Mouse (Mus musculus): ENCODE data around the gene Nfe2l1. TPM values are rescaled to one million over a fixed set of nuclear protein-coding genes. Genes with fewer than 3 reads are reported as not detected.

Nfe2l1 gene
- 68.2 and 68.8 TPM in 2 replicates for polyA plus RNA-seq (2015; fragmentation: Nextera tagmentation; extraction: Ambion mirVana)

GRCm38 (mm10) chr11:96829813-96830538, at the start of gene Nfe2l1:
Gene Nfe2l1, minus strand, starts transcription at chr11:96829968.
- Histone ChIP-seq H3K4me1 (replicated peaks; ENCODE audit: control insufficient read depth, insufficient read depth, low read length) (peaks cover 42% of the 10 kb centered on the region), H3K9ac (ENCODE audit: low read length) (peak within 1 kb of the TSS; percentile 81), H3K4me2 (ENCODE audit: low read depth, low read length) (peak within 1 kb of the TSS; percentile 69), H3K27ac (ENCODE audit: low read length) (peak within 1 kb of the TSS; percentile 98), H3K4me3 (ENCODE audit: low read length) (peak within 1 kb of the TSS; percentile 75), H3K27me3 (ENCODE audit: control insufficient read depth, insufficient read depth, low read depth, low read length) (no peaks in the 10 kb centered on the region), H3K9me3 (ENCODE audit: control insufficient read depth, low read length) (no peaks in the 10 kb centered on the region), H3K36me3 (ENCODE audit: control insufficient read depth, insufficient read depth, low read length) (peaks cover 5% of the 10 kb centered on the region; the same call in 1 of the 2 replicates)
- peak; percentile 98 for ATAC-seq (ENCODE audit: low read depth)
- WGBS: under 1% methylated on average over 51 of the region's 51 CpGs

- no peak overlapping the region for H3K27ac ChIP-seq (ENCODE audit: low read length)
- WGBS: 40% methylated on average over 7 of the region's 7 CpGs
- H3K36me3 ChIP-seq (ENCODE audit: control insufficient read depth, insufficient read depth, low read length): no peaks in the 10 kb centered on the region
- H3K4me1 ChIP-seq (replicated peaks; ENCODE audit: control insufficient read depth, insufficient read depth, low read length): peaks cover 19% of the 10 kb centered on the region
- no peak for ATAC-seq (ENCODE audit: low read depth)
- peaks cover 5% of the 10 kb centered on the region for H3K27me3 ChIP-seq (ENCODE audit: control insufficient read depth, insufficient read depth, low read depth, low read length)
- H3K9ac ChIP-seq (ENCODE audit: low read length): no peak overlapping the region
- H3K4me2 ChIP-seq (ENCODE audit: low read depth, low read length): no peak overlapping the region
- no peaks in the 10 kb centered on the region for H3K9me3 ChIP-seq (ENCODE audit: control insufficient read depth, low read length)
- H3K4me3 ChIP-seq (ENCODE audit: low read length): no peak overlapping the region
Observed at GRCm38 (mm10) chr11:96879359-96879758, 49.6 kb upstream of the Nfe2l1 start.

DNA sequence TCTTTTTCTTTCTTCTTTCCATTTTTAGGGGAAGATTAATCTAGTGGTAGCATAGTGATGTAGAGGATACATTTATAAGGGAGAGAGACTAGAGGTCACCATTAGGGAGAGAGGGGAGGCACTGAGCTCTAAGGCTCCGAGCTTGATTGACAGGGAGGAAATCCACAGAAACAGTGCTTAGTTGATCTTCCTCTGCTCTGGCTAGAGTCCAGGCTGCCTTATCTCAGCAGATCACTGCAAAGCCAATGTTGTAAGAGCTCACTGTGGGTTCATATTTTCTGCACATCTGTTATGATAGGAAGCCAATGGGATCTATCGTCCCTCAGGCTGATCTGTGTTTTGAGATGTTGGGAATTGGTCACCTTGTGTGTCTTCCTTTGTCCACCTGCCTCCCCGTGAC, 48.9 kb upstream of the Nfe2l1 start:
- no peak overlapping the region for H3K9ac ChIP-seq (ENCODE audit: low read length)
- H3K27me3 ChIP-seq (ENCODE audit: control insufficient read depth, insufficient read depth, low read depth, low read length): peaks cover 6% of the 10 kb centered on the region
- WGBS: 37% methylated on average over 3 of the region's 3 CpGs
- H3K4me2 ChIP-seq (ENCODE audit: low read depth, low read length): no peak overlapping the region
- H3K4me3 ChIP-seq (ENCODE audit: low read length): no peak overlapping the region
- ATAC-seq (ENCODE audit: low read depth): no peak
- H3K27ac ChIP-seq (ENCODE audit: low read length): no peak overlapping the region
- H3K9me3 ChIP-seq (ENCODE audit: control insufficient read depth, low read length): no peaks in the 10 kb centered on the region
- H3K36me3 ChIP-seq (ENCODE audit: control insufficient read depth, insufficient read depth, low read length): no peaks in the 10 kb centered on the region
- peaks cover 19% of the 10 kb centered on the region for H3K4me1 ChIP-seq (replicated peaks; ENCODE audit: control insufficient read depth, insufficient read depth, low read length)

DNA sequence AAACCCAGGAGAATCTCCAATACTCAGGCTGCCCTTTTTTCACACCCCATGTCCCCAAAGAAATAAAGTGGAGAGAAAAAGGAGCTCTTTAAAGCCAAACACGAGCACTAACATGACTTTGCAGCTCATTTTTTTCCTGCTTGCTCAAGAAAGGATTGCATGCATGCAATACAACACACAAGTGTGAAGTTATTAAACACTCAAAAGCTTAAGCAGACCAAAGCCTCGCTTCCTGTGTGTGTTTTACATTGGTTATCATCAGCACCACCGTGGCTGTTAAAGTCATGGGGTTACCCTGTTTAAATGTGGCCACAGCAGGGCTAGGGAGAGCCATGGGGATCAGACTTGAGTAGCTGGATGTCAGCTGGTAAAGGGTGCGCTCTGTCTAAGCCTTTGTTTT, 47.3 kb upstream of the Nfe2l1 start:
- no peak for ATAC-seq (ENCODE audit: low read depth)
- no peaks in the 10 kb centered on the region for H3K36me3 ChIP-seq (ENCODE audit: control insufficient read depth, insufficient read depth, low read length)
- no peak overlapping the region for H3K27ac ChIP-seq (ENCODE audit: low read length)
- 31% methylated on average over 4 of the region's 4 CpGs for WGBS
- no peak overlapping the region for H3K4me3 ChIP-seq (ENCODE audit: low read length)
- H3K4me1 ChIP-seq (replicated peaks; ENCODE audit: control insufficient read depth, insufficient read depth, low read length): peaks cover 23% of the 10 kb centered on the region
- no peak overlapping the region for H3K9ac ChIP-seq (ENCODE audit: low read length)
- H3K4me2 ChIP-seq (ENCODE audit: low read depth, low read length): no peak overlapping the region
- peaks cover 8% of the 10 kb centered on the region for H3K27me3 ChIP-seq (ENCODE audit: control insufficient read depth, insufficient read depth, low read depth, low read length)
- no peaks in the 10 kb centered on the region for H3K9me3 ChIP-seq (ENCODE audit: control insufficient read depth, low read length)

DNA sequence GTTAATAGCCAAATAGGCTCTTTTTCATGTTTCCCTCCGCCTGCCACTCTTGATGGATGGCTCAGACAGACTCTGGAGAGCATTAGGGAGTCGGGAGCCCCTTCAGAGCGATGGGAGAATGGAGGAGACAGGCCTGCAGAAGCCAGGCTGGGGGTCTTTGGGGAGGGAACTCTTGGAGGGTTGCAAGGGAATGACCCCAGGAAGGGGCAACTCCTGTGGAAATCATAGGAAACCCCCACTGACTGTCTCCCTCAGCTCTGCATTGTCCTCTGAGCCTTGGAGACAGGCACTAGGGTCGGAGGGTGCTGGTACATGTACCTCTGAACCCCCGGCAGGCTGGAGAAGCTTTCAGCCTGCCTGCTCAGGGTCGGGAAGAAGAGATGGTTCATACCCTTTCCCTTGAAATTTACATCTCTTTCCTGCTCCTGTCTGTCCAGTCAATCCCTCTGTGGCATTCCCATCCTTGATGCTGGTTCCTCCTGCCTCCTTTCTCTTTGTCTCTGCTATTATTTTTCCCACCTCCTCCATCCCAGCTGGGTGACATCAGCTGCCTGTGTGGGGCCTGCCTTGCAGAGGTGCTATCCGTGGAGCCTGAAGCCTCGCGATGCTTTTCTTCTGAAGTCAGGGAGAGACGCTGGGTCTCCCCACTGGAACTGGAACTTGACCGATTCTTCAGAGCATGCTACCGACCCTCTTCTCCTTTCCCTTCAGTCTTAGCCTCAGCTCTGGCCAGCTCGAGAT, 46.7 kb upstream of the Nfe2l1 start:
- peaks cover 23% of the 10 kb centered on the region for H3K4me1 ChIP-seq (replicated peaks; ENCODE audit: control insufficient read depth, insufficient read depth, low read length)
- H3K4me2 ChIP-seq (ENCODE audit: low read depth, low read length): peak overlapping the region; percentile 71
- H3K27ac ChIP-seq (ENCODE audit: low read length): no peak overlapping the region
- no peak for ATAC-seq (ENCODE audit: low read depth)
- H3K9me3 ChIP-seq (ENCODE audit: control insufficient read depth, low read length): no peaks in the 10 kb centered on the region
- peaks cover 8% of the 10 kb centered on the region for H3K27me3 ChIP-seq (ENCODE audit: control insufficient read depth, insufficient read depth, low read depth, low read length)
- H3K9ac ChIP-seq (ENCODE audit: low read length): no peak overlapping the region
- H3K36me3 ChIP-seq (ENCODE audit: control insufficient read depth, insufficient read depth, low read length): no peaks in the 10 kb centered on the region
- no peak overlapping the region; the same call in 1 of the 2 replicates for H3K4me3 ChIP-seq (ENCODE audit: low read length)
- WGBS: 10% methylated on average over 13 of the region's 13 CpGs

DNA sequence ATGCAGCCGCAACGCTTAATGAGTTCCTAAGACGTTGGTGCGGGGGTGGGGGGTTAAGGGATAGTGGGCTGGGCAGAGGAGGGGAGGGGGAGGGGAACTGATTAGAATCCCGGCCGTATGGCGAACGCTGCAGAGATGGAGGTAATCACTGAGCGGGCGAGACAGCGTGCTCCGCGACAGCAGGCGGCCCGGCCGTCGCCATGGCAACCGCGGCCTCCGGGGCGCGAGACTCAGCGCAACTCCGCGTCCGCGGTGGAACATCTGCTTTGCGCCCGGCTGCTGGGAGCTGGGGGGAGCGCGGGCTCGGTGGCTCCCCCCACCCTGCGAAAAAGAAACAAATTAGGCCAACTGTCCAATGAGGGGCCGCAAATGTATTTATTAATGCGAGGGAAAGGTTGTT, 46.0 kb upstream of the Nfe2l1 start:
- ATAC-seq (ENCODE audit: low read depth): peak; percentile 75
- Histone ChIP-seq H3K27ac (ENCODE audit: low read length) (no peak overlapping the region), H3K4me2 (ENCODE audit: low read depth, low read length) (peak overlapping the region; percentile 71), H3K4me1 (replicated peaks; ENCODE audit: control insufficient read depth, insufficient read depth, low read length) (peaks cover 23% of the 10 kb centered on the region), H3K9ac (ENCODE audit: low read length) (no peak overlapping the region), H3K27me3 (ENCODE audit: control insufficient read depth, insufficient read depth, low read depth, low read length) (peaks cover 8% of the 10 kb centered on the region), H3K9me3 (ENCODE audit: control insufficient read depth, low read length) (no peaks in the 10 kb centered on the region), H3K4me3 (ENCODE audit: low read length) (peak overlapping the region; percentile 45), H3K36me3 (ENCODE audit: control insufficient read depth, insufficient read depth, low read length) (no peaks in the 10 kb centered on the region)
- WGBS: under 1% methylated on average over 35 of the region's 35 CpGs

DNA sequence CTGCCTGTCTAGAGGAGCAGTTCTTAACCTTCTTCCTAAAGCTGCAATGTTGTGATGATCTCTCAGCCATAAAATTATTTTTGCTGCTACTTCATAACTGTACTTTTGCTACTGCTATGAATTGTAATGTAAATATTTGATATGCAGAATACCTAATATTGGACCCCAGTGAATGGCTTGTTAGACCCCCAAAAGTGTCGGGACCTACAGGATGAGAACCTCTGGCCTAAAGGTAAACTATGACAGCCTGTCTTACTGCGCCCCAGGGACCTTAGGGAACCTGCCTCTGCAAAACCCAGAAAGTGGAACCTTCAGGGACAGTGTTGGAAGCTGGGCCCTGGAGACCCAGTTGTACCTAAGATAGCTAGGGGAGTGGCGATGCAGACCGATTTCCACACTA, 45.5 kb upstream of the Nfe2l1 start:
- WGBS: 19% methylated on average over 4 of the region's 4 CpGs
- Histone ChIP-seq H3K4me3 (ENCODE audit: low read length) (peak overlapping the region; percentile 45), H3K36me3 (ENCODE audit: control insufficient read depth, insufficient read depth, low read length) (no peaks in the 10 kb centered on the region), H3K27me3 (ENCODE audit: control insufficient read depth, insufficient read depth, low read depth, low read length) (peaks cover 8% of the 10 kb centered on the region), H3K27ac (ENCODE audit: low read length) (no peak overlapping the region), H3K9me3 (ENCODE audit: control insufficient read depth, low read length) (no peaks in the 10 kb centered on the region), H3K4me1 (replicated peaks; ENCODE audit: control insufficient read depth, insufficient read depth, low read length) (peaks cover 20% of the 10 kb centered on the region), H3K9ac (ENCODE audit: low read length) (no peak overlapping the region), H3K4me2 (ENCODE audit: low read depth, low read length) (peak overlapping the region; percentile 71)
- no peak for ATAC-seq (ENCODE audit: low read depth)

- H3K27ac ChIP-seq (ENCODE audit: low read length): no peak overlapping the region
Observed at GRCm38 (mm10) chr11:96873601-96874140, 43.9 kb upstream of the Nfe2l1 start.

More at GRCm38 (mm10) chr11:96873601-96874140, 43.9 kb upstream of the Nfe2l1 start:
- Histone ChIP-seq H3K4me1 (replicated peaks; ENCODE audit: control insufficient read depth, insufficient read depth, low read length) (peaks cover 19% of the 10 kb centered on the region), H3K4me3 (ENCODE audit: low read length) (no peak overlapping the region), H3K27me3 (ENCODE audit: control insufficient read depth, insufficient read depth, low read depth, low read length) (peaks cover 8% of the 10 kb centered on the region), H3K4me2 (ENCODE audit: low read depth, low read length) (no peak overlapping the region), H3K36me3 (ENCODE audit: control insufficient read depth, insufficient read depth, low read length) (no peaks in the 10 kb centered on the region), H3K9ac (ENCODE audit: low read length) (no peak overlapping the region), H3K9me3 (ENCODE audit: control insufficient read depth, low read length) (no peaks in the 10 kb centered on the region)
- ATAC-seq (ENCODE audit: low read depth): no peak
- 54% methylated on average over 11 of the region's 11 CpGs for WGBS

Measured in lung, embryonic 16.5 days (tissue).